9 mouse cellular contexts compared by ENCODE assay signal in genomic region chr2:25318971-25319773, GRCm38 (mm10). TPM values are rescaled to one million over a fixed set of nuclear protein-coding genes. Genes with fewer than 3 reads are reported as not detected.
A peak's percentile ranks its signal among the peaks of the same experiment; 100 is the strongest.
DNase-seq lines count a peak whose midpoint lies in the region; ATAC-seq and TF ChIP-seq lines count a peak whose summit lies in the region.
"Had no signal": no experiment of that assay in that cellular context is flagged by ENCODE, and none has a peak within 500 bp of the region (broad histone marks: within the 10 kb centered on the region; RNA-seq: fewer than 3 reads in every experiment).

Gene Grin1 (minus strand): TSS chr2:25319187.

- peaks cover 11% of the 10 kb centered on the region for H3K27me3 ChIP-seq in kidney, postnatal 0 days (ENCODE audit: insufficient read depth, low read length)
- peaks cover 68% of the 10 kb centered on the region for H3K27me3 ChIP-seq in limb, embryonic 15.5 days
- H3K27me3 ChIP-seq in midbrain, embryonic 16.5 days (ENCODE audit: control insufficient read depth, insufficient read depth, low read depth, low read length) = peaks cover 25% of the 10 kb centered on the region

- H3K9me3 ChIP-seq in kidney, postnatal 0 days (replicated peaks; ENCODE audit: low read length) = no peaks in the 10 kb centered on the region
- H3K9me3 ChIP-seq in limb, embryonic 15.5 days = no peaks in the 10 kb centered on the region
- no peaks in the 10 kb centered on the region for H3K9me3 ChIP-seq in midbrain, embryonic 16.5 days (replicated peaks; ENCODE audit: control insufficient read depth, low read length, poor library complexity, severe bottlenecking)

- no peak within 1 kb of the TSS for H3K9ac ChIP-seq in kidney, postnatal 0 days (ENCODE audit: low read depth, low read length)
- no peak within 1 kb of the TSS for H3K9ac ChIP-seq in limb, embryonic 15.5 days
- peak within 1 kb of the TSS; percentile 83 for H3K9ac ChIP-seq in midbrain, embryonic 16.5 days (ENCODE audit: low read depth, low read length)

- H3K4me1 ChIP-seq in kidney, postnatal 0 days (replicated peaks; ENCODE audit: insufficient read depth, low read length) = peaks cover 7% of the 10 kb centered on the region; the same call in 1 of the 2 replicates
- peaks cover 10% of the 10 kb centered on the region for H3K4me1 ChIP-seq in limb, embryonic 15.5 days
- peaks cover 18% of the 10 kb centered on the region for H3K4me1 ChIP-seq in midbrain, embryonic 16.5 days (ENCODE audit: control insufficient read depth, insufficient read depth, low read length)

- 10% methylated on average over 58 of the region's 58 CpGs for WGBS in kidney, postnatal 0 days
- WGBS in limb, embryonic 15.5 days = 10% methylated on average over 58 of the region's 58 CpGs
- 9% methylated on average over 58 of the region's 58 CpGs for WGBS in midbrain, embryonic 16.5 days

- no peak within 1 kb of the TSS for H3K27ac ChIP-seq in kidney, postnatal 0 days
- H3K27ac ChIP-seq in limb, embryonic 15.5 days = no peak within 1 kb of the TSS
- peak within 1 kb of the TSS; percentile 87 for H3K27ac ChIP-seq in midbrain, embryonic 16.5 days (ENCODE audit: low read length)
- H3K27ac ChIP-seq: macrophage had no signal

- peak within 1 kb of the TSS; percentile 18 for H3K4me3 ChIP-seq in kidney, postnatal 0 days (replicated peaks; ENCODE audit: low read depth, low read length)
- peak within 1 kb of the TSS; percentile 33 for H3K4me3 ChIP-seq in limb, embryonic 15.5 days
- H3K4me3 ChIP-seq in midbrain, embryonic 16.5 days (ENCODE audit: low read depth, low read length) = peak within 1 kb of the TSS; percentile 69

- no peak for ATAC-seq in CD4-positive, CD25-positive, alpha-beta regulatory T cell, adult 4 months
- ATAC-seq in kidney, postnatal 0 days (replicated peaks; ENCODE audit: low FRiP score, low read depth) = peak; percentile 68; the same call in 1 of the 2 replicates
- ATAC-seq in limb, embryonic 15.5 days (ENCODE audit: insufficient number of reproducible peaks, low FRiP score, low TSS enrichment, low read depth) = peak; percentile 56; the same call in 1 of the 2 replicates
- ATAC-seq in midbrain, embryonic 16.5 days = peak; percentile 82

- no peak for TF ChIP-seq CTCF in kidney, postnatal 0 days (IDR thresholded peaks at IDR 0.05; ENCODE audit: low read depth)

- DNase-seq in CD4-positive, CD25-positive, alpha-beta regulatory T cell, adult 2 months (ENCODE audit: low read depth, low spot score) = peak; percentile 77
- DNase-seq in embryo, embryonic 10 days (ENCODE audit: low spot score) = peak; percentile 86
- DNase-seq in gastrocnemius, postnatal 4 days (ENCODE audit: low spot score in 2 of 2) = peak; percentile 47 to 78
- DNase-seq in kidney, postnatal 0 days (ENCODE audit: low spot score) = peak; percentile 71
- peak; percentile 67 to 89 for DNase-seq in spleen, postnatal 4 days (ENCODE audit: low spot score in 2 of 2)

- peak within 1 kb of the TSS; percentile 49 for H3K4me2 ChIP-seq in kidney, postnatal 0 days (ENCODE audit: low read length)
- peak within 1 kb of the TSS; percentile 54 for H3K4me2 ChIP-seq in limb, embryonic 15.5 days
- peak within 1 kb of the TSS; percentile 77 for H3K4me2 ChIP-seq in midbrain, embryonic 16.5 days (ENCODE audit: low read length)

- no peaks in the 10 kb centered on the region for H3K36me3 ChIP-seq in kidney, postnatal 0 days (ENCODE audit: insufficient read depth, low read length)
- no peaks in the 10 kb centered on the region for H3K36me3 ChIP-seq in limb, embryonic 15.5 days
- no peaks in the 10 kb centered on the region for H3K36me3 ChIP-seq in midbrain, embryonic 16.5 days (ENCODE audit: control insufficient read depth, insufficient read depth, low read length)

RNA-seq across cellular contexts. Expression of gene Grin1, which starts in this region (rescaled TPM):
- not detected for polyA plus RNA-seq in CD4-positive, CD25-positive, alpha-beta regulatory T cell, adult 4 months (2017; shearing (Covaris generic))
- under 1 TPM; 0.17 to 0.26 TPM for total RNA-seq in gastrocnemius, postnatal 4 days (2021)
- 0.58 and 0.66 TPM in 2 replicates for polyA plus RNA-seq in kidney, postnatal 0 days (2015; fragmentation: Nextera tagmentation; extraction: Ambion mirVana)
- 0.71 and 0.87 TPM in 2 replicates for polyA plus RNA-seq in limb, embryonic 15.5 days (2015; fragmentation: Nextera tagmentation; extraction: Ambion mirVana)
- polyA plus RNA-seq in midbrain, embryonic 16.5 days (2015; fragmentation: Nextera tagmentation; extraction: Ambion mirVana) = 44.0 and 52.7 TPM in 2 replicates
- polyA plus RNA-seq: macrophage had no signal

Comparison
In these comparisons a context has a peak if more than half of its experiments do, and no peak if none do; other contexts are left out.
1. RNA of gene Grin1 (polyA plus RNA-seq): 44.0 to 52.7 TPM in midbrain, embryonic 16.5 days; 0.71 to 0.87 TPM in limb, embryonic 15.5 days, 0.58 to 0.66 TPM in kidney, postnatal 0 days and not detected in CD4-positive, CD25-positive, alpha-beta regulatory T cell, adult 4 months; every median in the first group is over 10 times any median in the second.
2. Peak in DNase-seq in gastrocnemius, postnatal 4 days; RNA of the gene not detected or under 1 TPM.
3. Peak in DNase-seq, ATAC-seq, H3K4me3 ChIP-seq and H3K4me2 ChIP-seq in kidney, postnatal 0 days; RNA of the gene not detected or under 1 TPM.
4. Peak in ATAC-seq, H3K4me3 ChIP-seq and H3K4me2 ChIP-seq in limb, embryonic 15.5 days; RNA of the gene not detected or under 1 TPM.
5. H3K4me3 ChIP-seq: peak in every context shown above with its lines; median percentile 69 in midbrain, embryonic 16.5 days; 33 in limb, embryonic 15.5 days; 18 in kidney, postnatal 0 days.
6. Peak in every context shown above with its lines, with median percentiles within 50 percentile points of each other: DNase-seq and H3K4me2 ChIP-seq.